Mouse (Mus musculus) liver, adult 2 months (tissue): Measurements from ENCODE around the gene Efemp2.

Experiments
- CTCF ChIP-seq: fragments of 200-500 bp; IDR thresholded peaks from 2 replicates; pipeline ENCODE4 v1.5.1; 2011; ENCODE audit warnings: low read depth, low read length, control low read depth
- POLR2A ChIP-seq: fragments of 200-500 bp; IDR thresholded peaks from 2 replicates; pipeline ENCODE4 v1.6.1; 2011; ENCODE audit warnings: low read length, control low read depth; ENCODE audit not compliant: insufficient read depth; ENCODE audit errors: extremely low read depth

- TF ChIP-seq POLR2A (no peak), CTCF (no peak)
Measured at GRCm38 (mm10) chr19:5429219-5429618, 44.5 kb upstream of the Efemp2 start.
